Mouse (Mus musculus) CH12.LX (cell line): ENCODE measurements around the gene Chsy1. TPM values are rescaled to one million over a fixed set of nuclear protein-coding genes. Genes with fewer than 3 reads are reported as not detected.
A peak's percentile ranks its signal among the peaks of the same experiment; 100 is the strongest.

Source experiments
- DNase-seq: peaks from one replicate; pipeline ENCODE4 v3.0.0-alpha.2; 2013; ENCODE audit errors: extremely low read depth
- H3K27ac ChIP-seq: 2 replicates; pipeline ENCODE4 v1.5.1; 2012; ENCODE audit warnings: low read depth, mild to moderate bottlenecking, control low read depth, moderate library complexity; ENCODE audit not compliant: insufficient read depth
- H3K27me3 ChIP-seq: replicated peaks from 2 replicates; pipeline ENCODE3; 2012; ENCODE audit warnings: inconsistent platforms
- H3K36me3 ChIP-seq, 2 experiments: replicated peaks in 1 of 2; 2 replicates each; pipeline versions ENCODE3 to v1.6.1; 2012; ENCODE audit warnings: inconsistent platforms in 1 of 2, low read length in 1 of 2, mild to moderate bottlenecking in 1 of 2, mixed read lengths in 1 of 2, moderate library complexity in 1 of 2; ENCODE audit not compliant: control insufficient read depth in 1 of 2, insufficient read depth in 1 of 2
- H3K4me1 ChIP-seq, 2 experiments: 2 replicates each; pipeline ENCODE4 v1.6.1; 2012; ENCODE audit warnings: inconsistent platforms in 1 of 2, moderate library complexity in 1 of 2; ENCODE audit not compliant: insufficient read depth in 2 of 2, control insufficient read depth in 1 of 2
- H3K4me2 ChIP-seq: 2 replicates; pipeline ENCODE4 v1.6.1; 2012; ENCODE audit warnings: low read depth, mild to moderate bottlenecking, control low read depth; ENCODE audit not compliant: poor library complexity, insufficient read depth, severe bottlenecking
- H3K4me3 ChIP-seq, 3 experiments: fragments of 150-350 bp in 1 of 3; sonication (generic) in 1 of 3; replicated peaks in 1 of 3; 2 replicates each; pipeline versions ENCODE3 to v1.5.1; 2011 to 2012; ENCODE audit warnings: low read depth in 2 of 3, low read length in 2 of 3, mild to moderate bottlenecking in 2 of 3, moderate library complexity in 2 of 3, control low read depth in 1 of 3, improper control_type of control experiment in 1 of 3, inconsistent platforms in 1 of 3, mixed read lengths in 1 of 3; ENCODE audit not compliant: poor library complexity in 1 of 3
- H3K79me2 ChIP-seq: replicated peaks from 2 replicates; pipeline ENCODE4 v1.6.1; 2012; ENCODE audit warnings: mild to moderate bottlenecking, moderate library complexity; ENCODE audit not compliant: control insufficient read depth, poor library complexity, insufficient read depth, severe bottlenecking; ENCODE audit errors: extremely low read depth
- H3K9ac ChIP-seq: 2 replicates; pipeline ENCODE4 v1.6.1; 2012; ENCODE audit warnings: low read depth, mild to moderate bottlenecking, control low read depth, moderate library complexity; ENCODE audit not compliant: insufficient read depth
- H3K9me3 ChIP-seq: replicated peaks from 2 replicates; pipeline ENCODE3; 2012; ENCODE audit warnings: low read length, inconsistent platforms, mixed read lengths
- BHLHE40 ChIP-seq: IDR thresholded peaks from 2 replicates; pipeline ENCODE4 v1.6.1; 2011; ENCODE audit warnings: mild to moderate bottlenecking, low read depth, low read length, improper control_type of control experiment
- CHD1 ChIP-seq: IDR thresholded peaks from 2 replicates; pipeline ENCODE4 v1.6.1; 2012; ENCODE audit warnings: low read depth, low read length, improper control_type of control experiment, inconsistent platforms
- CHD2 ChIP-seq: IDR thresholded peaks from 2 replicates; pipeline ENCODE4 v1.6.1; 2011; ENCODE audit warnings: low read length, improper control_type of control experiment
- CTCF ChIP-seq, 2 experiments: IDR thresholded peaks in 1 of 2; conservative IDR thresholded peaks in 1 of 2; 2 replicates each; pipeline ENCODE4 v1.5.1; 2011 to 2012; ENCODE audit warnings: low read depth in 2 of 2, low read length in 2 of 2, improper control_type of control experiment in 1 of 2, inconsistent platforms in 1 of 2, mild to moderate bottlenecking in 1 of 2, moderate library complexity in 1 of 2
- ELF1 ChIP-seq: IDR thresholded peaks from 2 replicates; pipeline ENCODE4 v1.6.1; 2014; ENCODE audit warnings: low read depth, mild to moderate bottlenecking, inconsistent platforms, low read length, improper control_type of control experiment
- EP300 ChIP-seq: IDR thresholded peaks from 2 replicates; pipeline ENCODE4 v1.6.1; 2011; ENCODE audit warnings: low read length, improper control_type of control experiment
- ETS1 ChIP-seq: conservative IDR thresholded peaks from 2 replicates; pipeline ENCODE4 v1.6.1; 2012; ENCODE audit warnings: low read depth, mild to moderate bottlenecking, inconsistent platforms, low read length, improper control_type of control experiment, moderate library complexity
- HCFC1 ChIP-seq: IDR thresholded peaks from 2 replicates; pipeline ENCODE4 v1.6.1; 2012; ENCODE audit warnings: low read depth, mild to moderate bottlenecking, inconsistent platforms, low read length, improper control_type of control experiment
- IRF4 ChIP-seq: IDR thresholded peaks from 2 replicates; pipeline ENCODE4 v1.6.1; 2014; ENCODE audit warnings: low read depth, mild to moderate bottlenecking, inconsistent platforms, low read length, improper control_type of control experiment
- JUN ChIP-seq: IDR thresholded peaks from 2 replicates; pipeline ENCODE4 v1.6.1; 2011; ENCODE audit warnings: low read depth, mild to moderate bottlenecking, low read length, improper control_type of control experiment, moderate library complexity; ENCODE audit not compliant: insufficient read depth
- JUND ChIP-seq: conservative IDR thresholded peaks from 2 replicates; pipeline ENCODE4 v1.6.1; 2011; ENCODE audit warnings: low read depth, low read length, improper control_type of control experiment
- MAFK ChIP-seq: IDR thresholded peaks from 2 replicates; pipeline ENCODE4 v1.6.1; 2011; ENCODE audit warnings: low read length, improper control_type of control experiment; ENCODE audit not compliant: insufficient replicate concordance
- MAX ChIP-seq: IDR thresholded peaks from 2 replicates; pipeline ENCODE4 v1.6.1; 2011; ENCODE audit warnings: low read length, improper control_type of control experiment
- MAZ ChIP-seq: IDR thresholded peaks from 2 replicates; pipeline ENCODE4 v1.6.1; 2012; ENCODE audit warnings: low read depth, mild to moderate bottlenecking, inconsistent platforms, low read length, improper control_type of control experiment, moderate library complexity
- MEF2A ChIP-seq: IDR thresholded peaks from 2 replicates; pipeline ENCODE4 v1.6.1; 2014; ENCODE audit warnings: low read depth, mild to moderate bottlenecking, inconsistent platforms, low read length, improper control_type of control experiment, borderline replicate concordance
- MXI1 ChIP-seq: IDR thresholded peaks from 2 replicates; pipeline ENCODE4 v1.6.1; 2011; ENCODE audit warnings: mild to moderate bottlenecking, low read depth, low read length, improper control_type of control experiment
- NELFE ChIP-seq: IDR thresholded peaks from 2 replicates; pipeline ENCODE4 v1.6.1; 2011; ENCODE audit warnings: low read depth, low read length, improper control_type of control experiment
- NRF1 ChIP-seq: IDR thresholded peaks from 2 replicates; pipeline ENCODE4 v1.6.1; 2014; ENCODE audit warnings: low read depth, mild to moderate bottlenecking, inconsistent platforms, low read length, improper control_type of control experiment, moderate library complexity
- PAX5 ChIP-seq: IDR thresholded peaks from 2 replicates; pipeline ENCODE4 v1.6.1; 2012; ENCODE audit warnings: low read length, inconsistent platforms, mixed read lengths
- POLR2A ChIP-seq: IDR thresholded peaks from 2 replicates; pipeline ENCODE4 v1.6.1; 2011; ENCODE audit warnings: low read depth, mild to moderate bottlenecking, improper control_type of control experiment, low read length
- POLR2AphosphoS2 ChIP-seq: IDR thresholded peaks from 2 replicates; pipeline ENCODE4 v1.6.1; 2011; ENCODE audit warnings: low read depth, low read length, improper control_type of control experiment
- RAD21 ChIP-seq: IDR thresholded peaks from 2 replicates; pipeline ENCODE4 v1.6.1; 2011; ENCODE audit warnings: low read depth, mild to moderate bottlenecking, low read length, improper control_type of control experiment, moderate library complexity
- RCOR1 ChIP-seq: conservative IDR thresholded peaks from 2 replicates; pipeline ENCODE4 v1.6.1; 2012; ENCODE audit warnings: low read depth, mild to moderate bottlenecking, inconsistent platforms, low read length, improper control_type of control experiment
- SIN3A ChIP-seq: IDR thresholded peaks from 2 replicates; pipeline ENCODE4 v1.6.1; 2012; ENCODE audit warnings: low read length, improper control_type of control experiment, inconsistent platforms
- UBTF ChIP-seq: IDR thresholded peaks from 2 replicates; pipeline ENCODE4 v1.6.1; 2012; ENCODE audit warnings: low read depth, mild to moderate bottlenecking, inconsistent platforms, low read length, improper control_type of control experiment, moderate library complexity
- USF1 ChIP-seq: IDR thresholded peaks from 2 replicates; pipeline ENCODE4 v1.6.1; 2014; ENCODE audit warnings: low read depth, mild to moderate bottlenecking, inconsistent platforms, low read length, improper control_type of control experiment
- USF2 ChIP-seq: conservative IDR thresholded peaks from 2 replicates; pipeline ENCODE4 v1.6.1; 2011; ENCODE audit warnings: low read depth, low read length, improper control_type of control experiment
- ZC3H11A ChIP-seq: IDR thresholded peaks from 2 replicates; pipeline ENCODE4 v1.6.1; 2012; ENCODE audit warnings: low read depth, mild to moderate bottlenecking, inconsistent platforms, low read length, improper control_type of control experiment
- ZKSCAN1 ChIP-seq: IDR thresholded peaks from 2 replicates; pipeline ENCODE4 v1.6.1; 2012; ENCODE audit warnings: low read depth, inconsistent platforms, low read length, improper control_type of control experiment, borderline replicate concordance
- ZMIZ1 ChIP-seq: IDR thresholded peaks from 2 replicates; pipeline ENCODE4 v1.6.1; 2012; ENCODE audit warnings: low read depth, mild to moderate bottlenecking, inconsistent platforms, low read length, improper control_type of control experiment
- ZNF384 ChIP-seq: IDR thresholded peaks from 2 replicates; pipeline ENCODE4 v1.6.1; 2012; ENCODE audit warnings: low read depth, low read length, improper control_type of control experiment, inconsistent platforms
- dilution Hi-C: fragments of 300-500 bp; cut with MboI; formaldehyde crosslinking; loops from 2 replicates; pipeline ENCODE4 v1.14.3; 2020; ENCODE audit warnings: low sequenced_read_pairs; ENCODE audit not compliant: extremely low pct_unique_long_range_greater_than_20kb, extremely low pct_ligation_motif_present
- in situ Hi-C: fragments of 300-500 bp; cut with MboI; formaldehyde crosslinking; loops from 3 replicates; pipeline ENCODE4 v1.14.3; 2019; ENCODE audit warnings: low sequenced_read_pairs, low pct_ligation_motif_present, low pct_unique_long_range_greater_than_20kb, mixed read lengths
- polyA plus RNA-seq: library from polyadenylated mRNA; unstranded; fragments of >175 nt; gene quantifications from 2 replicates; pipeline ENCODE4 v1.2.1, GENCODE M21; 2012; ENCODE audit warnings: low read depth; ENCODE audit not compliant: insufficient read length
- total RNA-seq, 2 experiments: library from RNA; depleted of rRNA; stranded (reverse); fragments of 300-350 nt in 1 of 2; fragments of >200 nt in 1 of 2; gene quantifications; 2 replicates each; pipeline ENCODE4 v1.2.3; 2012 to 2014

Gene Chsy1
- total and polyA plus RNA-seq, 3 experiments = 2.3 to 5.5 (median 2.5) TPM

- Histone ChIP-seq H3K4me2 (no peak overlapping the region), H3K4me3 (no peak overlapping the region), H3K27me3 (no peaks in the 10 kb centered on the region), H3K4me1 (peaks cover 4 to 7% of the 10 kb centered on the region in 2 experiments), H3K9me3 (no peaks in the 10 kb centered on the region), H3K27ac (no peak overlapping the region), H3K79me2 (no peaks in the 10 kb centered on the region), H3K9ac (no peak overlapping the region), H3K36me3 (peaks cover 0 to 22% of the 10 kb centered on the region in 2 experiments)
- dilution Hi-C loops (no loop called here), in situ Hi-C loops (loop anchor here (10.0 kb wide), 1 partner anchor 56 kb away; no protein-coding TSS in a partner anchor)
- TF ChIP-seq MAX (no peak), USF1 (no peak), ETS1 (no peak), SIN3A (no peak), JUND (no peak), ZMIZ1 (no peak), MAZ (no peak), MXI1 (no peak), HCFC1 (no peak), EP300 (no peak), NELFE (no peak), NRF1 (no peak)
- DNase-seq = no peak
Observed at GRCm38 (mm10) chr7:66170802-66171505, 61.6 kb downstream of the Chsy1 start.

- H3K4me3 ChIP-seq = peak overlapping the region; percentile 34 to 46 (median 40)
- peaks cover 0 to 22% of the 10 kb centered on the region in 2 experiments for H3K36me3 ChIP-seq
- H3K4me1 ChIP-seq = peaks cover 7 to 28% of the 10 kb centered on the region in 2 experiments
- no peak overlapping the region for H3K9ac ChIP-seq
- in situ Hi-C loops (loop anchor here (10.0 kb wide), 1 partner anchor 61 kb away; no protein-coding TSS in a partner anchor), dilution Hi-C loops (no loop called here)
- peak overlapping the region; percentile 49; the same call in 1 of the 2 replicates for H3K4me2 ChIP-seq
- no peaks in the 10 kb centered on the region for H3K79me2 ChIP-seq
- H3K27me3 ChIP-seq = no peaks in the 10 kb centered on the region
- peak; percentile 48 for DNase-seq
- no peak overlapping the region for H3K27ac ChIP-seq
- no peaks in the 10 kb centered on the region for H3K9me3 ChIP-seq
- no peak for TF ChIP-seq IRF4
- no peak for TF ChIP-seq NRF1
- no peak for TF ChIP-seq CHD2
- no peak for TF ChIP-seq ZC3H11A
- TF ChIP-seq PAX5 = no peak
- TF ChIP-seq USF1 = no peak
- TF ChIP-seq USF2 = no peak
- peak; percentile 53 for TF ChIP-seq POLR2A
- no peak for TF ChIP-seq MAX
- no peak for TF ChIP-seq EP300
- no peak for TF ChIP-seq JUN
- TF ChIP-seq RAD21 = no peak
- TF ChIP-seq CHD1 = no peak
- no peak for TF ChIP-seq UBTF
- no peak for TF ChIP-seq JUND
- TF ChIP-seq ZNF384 = no peak
- no peak for TF ChIP-seq RCOR1
- TF ChIP-seq CTCF (conservative IDR thresholded peaks at IDR 0.05 in 1 of 2, IDR thresholded peaks at IDR 0.05 in 1 of 2; ENCODE audit: low read depth in 2 of 2, low read length in 2 of 2) = no peak
- TF ChIP-seq MAZ = no peak
- TF ChIP-seq ETS1 = no peak
- TF ChIP-seq MAFK = no peak
- no peak for TF ChIP-seq BHLHE40
- TF ChIP-seq ZMIZ1 = no peak
- TF ChIP-seq MXI1 = no peak
- TF ChIP-seq ELF1 = peak; percentile 84
- no peak for TF ChIP-seq POLR2AphosphoS2
- 0 out of 2 replicates have a peak, but pooled peaks have one; percentile 41 for TF ChIP-seq NELFE
- no peak for TF ChIP-seq ZKSCAN1
- TF ChIP-seq MEF2A = no peak
Observed at GRCm38 (mm10) chr7:66175738-66176137, 66.4 kb downstream of the Chsy1 start.
